Mouse (Mus musculus) midbrain, embryonic 14.5 days (tissue): ENCODE measurements around the gene Miga1. TPM values are rescaled to one million over a fixed set of nuclear protein-coding genes. Genes with fewer than 3 reads are reported as not detected.
"Not testable (repeated sequence)": the region's sequence is repeated elsewhere in the genome, so short reads cannot be mapped to it uniquely, and the experiment has no call there.

ENCODE experiments used
- ATAC-seq: fragments of 200-750 bp; cut with Nextera tagmentation; 2 replicates; pipeline ENCODE4 v1.8.0; 2017; ENCODE audit warnings: moderate number of reproducible peaks, moderate library complexity; ENCODE audit not compliant: low FRiP score, low TSS enrichment
- DNase-seq: peaks from one replicate; pipeline ENCODE4 v3.0.0-alpha.2; 2015
- H3K27ac ChIP-seq: fragments of 300-500 bp; sonication (generic); replicated peaks from 2 replicates; pipeline ENCODE4 v1.5.1; 2014; ENCODE audit warnings: mild to moderate bottlenecking, low read depth, low read length, moderate library complexity
- H3K27me3 ChIP-seq: fragments of 300-500 bp; sonication (generic); 2 replicates; pipeline ENCODE4 v1.6.1; 2014; ENCODE audit warnings: low read length, control low read depth, mixed read lengths; ENCODE audit not compliant: control insufficient read depth, insufficient read depth
- H3K36me3 ChIP-seq: fragments of 300-500 bp; sonication (generic); 2 replicates; pipeline ENCODE4 v1.6.1; 2014; ENCODE audit warnings: low read length, control low read depth; ENCODE audit not compliant: control insufficient read depth, insufficient read depth
- H3K4me1 ChIP-seq: fragments of 300-500 bp; sonication (generic); 2 replicates; pipeline ENCODE4 v1.6.1; 2014; ENCODE audit warnings: mild to moderate bottlenecking, antibody characterized with exemption, low read length, control low read depth; ENCODE audit not compliant: control insufficient read depth, insufficient read depth
- H3K4me2 ChIP-seq: fragments of 300-500 bp; sonication (generic); 2 replicates; pipeline ENCODE4 v1.6.1; 2014; ENCODE audit warnings: mild to moderate bottlenecking, low read length, moderate library complexity
- H3K4me3 ChIP-seq: fragments of 300-500 bp; sonication (generic); replicated peaks from 2 replicates; pipeline ENCODE4 v1.5.1; 2014; ENCODE audit warnings: low read depth, low read length
- H3K9ac ChIP-seq: fragments of 300-500 bp; sonication (generic); replicated peaks from 2 replicates; pipeline ENCODE4 v1.6.1; 2014; ENCODE audit warnings: mild to moderate bottlenecking, low read length, moderate library complexity
- H3K9me3 ChIP-seq: fragments of 300-500 bp; sonication (generic); 2 replicates; pipeline ENCODE4 v1.6.1; 2016; ENCODE audit warnings: low read length, control low read depth, mixed read lengths; ENCODE audit not compliant: control insufficient read depth
- WGBS: fragments of 180-500 bp; shearing (Covaris S2); extraction: QIAGEN DNeasy Blood & Tissue Kit; methylation state at CpG from one replicate; pipeline ENCODE4 v1.1.7; 2014; 5-methylcytosine and 5-hydroxymethylcytosine counted together
- polyA plus RNA-seq: library from polyadenylated mRNA; unstranded; fragments of >200 nt; fragmentation: Nextera tagmentation; extraction: Ambion mirVana; gene quantifications from 2 replicates; pipeline ENCODE4 v1.2.1, GENCODE M21; 2014

Miga1 gene
- polyA plus RNA-seq, 1 experiment from 2014 or later, result 23.7 TPM

- Histone ChIP-seq H3K27me3 (no peaks in the 10 kb centered on the region), H3K4me3 (no peak overlapping the region), H3K36me3 (peaks cover 52% of the 10 kb centered on the region), H3K4me2 (no peak overlapping the region), H3K9ac (no peak overlapping the region), H3K27ac (no peak overlapping the region), H3K4me1 (peaks cover 7% of the 10 kb centered on the region; the same call in 1 of the 2 replicates), H3K9me3 (no peaks in the 10 kb centered on the region)
- DNase-seq (no peak), ATAC-seq (no peak)
- WGBS, result 84% methylated on average over 8 of the region's 8 CpGs
These were observed 4.1 kb downstream of the Miga1 start for GRCm38 (mm10) chr3:152336085-152336484.

DNA sequence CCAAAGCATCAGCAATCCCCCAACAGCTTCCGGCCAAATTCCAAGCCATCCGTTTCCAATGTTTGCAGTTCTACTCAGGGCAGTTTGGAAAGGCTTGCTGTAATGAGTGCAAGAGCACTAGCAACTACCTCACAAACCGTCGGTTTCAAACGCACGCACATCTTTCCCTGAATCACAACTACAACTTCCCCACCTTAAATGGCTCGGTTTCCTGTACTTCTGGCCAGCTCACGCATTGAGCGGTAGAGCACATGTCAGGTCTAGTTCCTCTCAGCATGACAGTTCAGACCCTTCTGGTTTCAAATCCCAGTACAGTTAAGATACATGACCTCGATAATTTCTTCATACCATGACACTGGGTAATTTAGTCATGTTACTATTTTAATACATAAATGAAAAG lies 6.6 kb downstream of the Miga1 start:
- whole genome bisulfite sequencing, result 96% methylated on average over 10 of the region's 10 CpGs
- no peak for DNase-seq

GRCm38 (mm10) chr3:152332545-152333300 lies 7.5 kb downstream of the Miga1 start:
- H3K27ac ChIP-seq, result no peak overlapping the region
- WGBS, result 89% methylated on average over 15 of the region's 15 CpGs

More for the DNA sequence above, 6.6 kb downstream of the Miga1 start:
- no peaks in the 10 kb centered on the region for H3K9me3 ChIP-seq
- peaks cover 52% of the 10 kb centered on the region for H3K36me3 ChIP-seq
- H3K9ac ChIP-seq, result no peak overlapping the region
- no peak overlapping the region for H3K27ac ChIP-seq
- no peak overlapping the region for H3K4me3 ChIP-seq
- H3K4me1 ChIP-seq, result no peaks in the 10 kb centered on the region
- ATAC-seq, result no peak
- H3K27me3 ChIP-seq, result no peaks in the 10 kb centered on the region
- H3K4me2 ChIP-seq, result no peak overlapping the region

DNA sequence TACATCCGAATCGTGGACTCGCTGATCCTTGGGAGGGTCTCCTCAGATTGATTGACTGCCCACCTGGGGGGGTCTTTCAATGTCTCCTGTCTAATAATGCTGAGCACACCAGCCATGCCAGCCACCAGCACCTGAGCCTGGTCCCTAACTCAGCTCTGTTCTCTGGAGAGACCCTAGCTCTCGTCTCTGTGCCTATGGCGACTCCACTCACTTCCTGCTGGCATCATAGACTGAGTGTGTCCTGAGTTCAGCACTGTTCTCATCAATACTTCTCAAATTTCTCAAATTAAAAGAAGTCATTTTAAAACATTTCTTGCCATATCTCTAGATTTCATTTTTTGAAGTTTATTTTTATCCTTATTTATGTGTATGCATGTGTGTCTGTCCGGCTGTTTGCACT lies 8.1 kb downstream of the Miga1 start:
- Histone ChIP-seq H3K4me3 (no peak overlapping the region), H3K27ac (no peak overlapping the region), H3K9ac (no peak overlapping the region), H3K9me3 (no peaks in the 10 kb centered on the region), H3K27me3 (no peaks in the 10 kb centered on the region), H3K36me3 (peaks cover 43% of the 10 kb centered on the region), H3K4me1 (no peaks in the 10 kb centered on the region), H3K4me2 (no peak overlapping the region)
- DNase-seq, result no peak
- WGBS, result over 99% methylated on average over 6 of the region's 6 CpGs
- ATAC-seq, result no peak

More at GRCm38 (mm10) chr3:152332545-152333300, 7.5 kb downstream of the Miga1 start:
- Histone ChIP-seq H3K36me3 (peaks cover 49% of the 10 kb centered on the region), H3K27me3 (no peaks in the 10 kb centered on the region), H3K4me2 (no peak overlapping the region), H3K4me1 (no peaks in the 10 kb centered on the region), H3K4me3 (no peak overlapping the region), H3K9ac (no peak overlapping the region), H3K9me3 (no peaks in the 10 kb centered on the region)
- ATAC-seq (no peak), DNase-seq (no peak)

- Histone ChIP-seq H3K27ac (no peak overlapping the region), H3K9me3 (no peaks in the 10 kb centered on the region), H3K9ac (no peak overlapping the region), H3K4me1 (no peaks in the 10 kb centered on the region), H3K4me3 (no peak overlapping the region), H3K36me3 (peaks cover 22% of the 10 kb centered on the region), H3K4me2 (no peak overlapping the region), H3K27me3 (no peaks in the 10 kb centered on the region)
- DNase-seq, result no peak
- no peak for ATAC-seq
- 94% methylated on average over 8 of the region's 8 CpGs for WGBS
These were observed 18.3 kb downstream of the Miga1 start for GRCm38 (mm10) chr3:152321765-152322547.

GRCm38 (mm10) chr3:152320972-152321645 lies 19.1 kb downstream of the Miga1 start:
- no peak for ATAC-seq

DNA sequence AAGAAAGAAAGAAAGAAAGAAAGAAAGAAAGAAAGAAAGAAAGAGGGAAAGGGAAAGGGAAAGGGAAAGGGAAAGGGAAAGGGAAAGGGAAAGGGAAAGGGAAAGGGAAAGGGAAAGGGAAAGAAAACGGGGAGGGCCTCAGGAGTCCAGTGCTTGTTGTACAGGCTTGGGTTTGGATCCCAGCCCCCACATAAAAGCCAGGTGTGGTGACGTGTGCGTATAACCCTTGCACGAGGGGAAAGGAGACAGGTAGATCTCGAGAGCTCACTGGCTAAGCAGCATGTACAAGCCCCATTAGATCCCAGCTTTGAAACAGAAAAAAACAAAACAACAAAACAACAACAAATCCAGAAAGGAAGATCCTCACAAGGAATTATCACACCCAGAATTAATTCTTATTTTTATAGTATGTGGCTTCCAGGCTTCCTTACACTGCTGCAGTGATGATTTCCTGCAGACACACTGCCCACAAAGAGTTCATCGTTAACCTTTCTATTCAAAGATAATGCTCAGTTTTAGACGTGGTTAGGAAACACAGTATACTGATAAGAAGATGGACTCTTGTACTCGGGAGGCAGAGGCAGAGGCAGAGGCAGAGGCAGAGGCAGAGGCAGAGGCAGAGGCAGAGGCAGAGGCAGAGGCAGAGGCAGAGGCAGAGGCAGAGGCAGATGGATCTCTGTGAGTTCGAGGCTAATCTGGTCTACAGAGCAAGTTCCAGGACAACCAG lies 23.6 kb downstream of the Miga1 start:
- not testable (repeated sequence) for ATAC-seq, H3K27ac ChIP-seq, H3K27me3 ChIP-seq, DNase-seq, H3K4me2 ChIP-seq, H3K9ac ChIP-seq, H3K4me3 ChIP-seq, H3K4me1 ChIP-seq, H3K9me3 ChIP-seq
- peaks cover 25% of the 10 kb centered on the region for H3K36me3 ChIP-seq
- WGBS, result 90% methylated on average over 9 of the region's 9 CpGs

More at GRCm38 (mm10) chr3:152320972-152321645, 19.1 kb downstream of the Miga1 start:
- Histone ChIP-seq H3K9me3 (no peaks in the 10 kb centered on the region), H3K36me3 (peaks cover 22% of the 10 kb centered on the region), H3K4me3 (no peak overlapping the region), H3K9ac (no peak overlapping the region), H3K4me2 (no peak overlapping the region), H3K4me1 (no peaks in the 10 kb centered on the region), H3K27me3 (no peaks in the 10 kb centered on the region), H3K27ac (no peak overlapping the region)
- DNase-seq, result no peak
- WGBS, result 90% methylated on average over 10 of the region's 10 CpGs

DNA sequence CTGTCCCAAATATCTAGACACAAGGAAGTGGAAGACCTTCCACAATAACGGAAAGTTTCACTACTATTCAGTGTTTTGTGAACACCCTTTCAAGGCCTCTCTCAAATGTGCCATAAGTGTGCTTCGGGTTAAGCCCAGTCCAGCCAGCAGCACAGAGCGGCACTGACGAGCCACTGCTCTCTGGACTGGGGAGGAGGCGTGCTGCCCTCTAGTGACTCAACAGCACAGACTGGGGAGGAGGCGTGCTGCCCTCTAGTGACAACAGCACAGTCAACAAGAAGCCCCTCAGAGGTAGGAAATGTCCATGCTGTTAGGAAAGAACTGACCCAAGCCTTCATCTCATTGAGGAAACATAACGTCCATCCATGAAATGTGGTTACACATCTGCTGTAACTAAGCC lies 24.6 kb downstream of the Miga1 start:
- WGBS, result 11% methylated on average over 7 of the region's 7 CpGs

More for the DNA sequence above, 24.6 kb downstream of the Miga1 start:
- Histone ChIP-seq H3K27me3 (no peaks in the 10 kb centered on the region), H3K9ac (no peak overlapping the region), H3K36me3 (peaks cover 20% of the 10 kb centered on the region), H3K9me3 (no peaks in the 10 kb centered on the region), H3K4me2 (no peak overlapping the region), H3K4me1 (no peaks in the 10 kb centered on the region), H3K27ac (no peak overlapping the region), H3K4me3 (no peak overlapping the region)
- DNase-seq (peak; percentile 82), ATAC-seq (peak; percentile 74; the same call in 1 of the 2 replicates)
